Mouse (Mus musculus): ENCODE results near the gene Rnf6. TPM values are rescaled to one million over a fixed set of nuclear protein-coding genes. Genes with fewer than 3 reads are reported as not detected.

Rnf6 gene
- polyA plus RNA-seq, 1 experiment from 2014 or later: 54.6 TPM

GRCm38 (mm10) chr5:146221722-146222121 lies 367 bp upstream of the Rnf6 start:
- Histone ChIP-seq H3K9me3 (replicated peaks; ENCODE audit: low read length) (no peaks in the 10 kb centered on the region), H3K9ac (ENCODE audit: low read depth, low read length) (peak overlapping the region; percentile 86), H3K4me3 (replicated peaks; ENCODE audit: low read depth, low read length) (peak overlapping the region; percentile 68), H3K4me2 (ENCODE audit: low read length) (peak overlapping the region; percentile 63), H3K4me1 (replicated peaks; ENCODE audit: insufficient read depth, low read length) (no peaks in the 10 kb centered on the region), H3K27me3 (ENCODE audit: insufficient read depth, low read length) (no peaks in the 10 kb centered on the region), H3K27ac (peak overlapping the region; percentile 99), H3K36me3 (ENCODE audit: insufficient read depth, low read length) (peaks cover 15% of the 10 kb centered on the region; the same call in 1 of the 2 replicates)
- ATAC-seq (replicated peaks; ENCODE audit: low FRiP score, low read depth) (no peak), DNase-seq (ENCODE audit: low spot score) (no peak)
- TF ChIP-seq CTCF (IDR thresholded peaks at IDR 0.05; ENCODE audit: low read depth): no peak
- 17% methylated on average over 6 of the region's 6 CpGs for WGBS

DNA sequence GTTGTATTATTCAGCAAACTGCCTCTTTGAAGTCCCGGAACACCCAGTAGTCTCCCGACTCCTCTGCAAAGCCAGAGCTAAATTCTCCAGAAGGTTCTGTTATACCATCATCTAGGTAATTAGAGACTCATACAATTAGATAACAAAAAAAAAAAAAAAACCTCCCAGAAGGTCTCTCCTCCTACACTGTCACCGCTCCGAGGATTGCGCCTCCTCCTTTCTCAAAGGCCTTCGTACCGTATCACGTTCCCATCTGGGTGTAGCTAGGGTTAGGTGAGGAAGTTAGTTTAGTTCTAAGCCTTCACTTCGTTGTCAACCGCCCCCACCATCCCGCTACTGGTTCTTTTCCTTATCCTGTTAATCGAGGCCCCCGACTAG lies 865 bp downstream of the Rnf6 start:
- no peaks in the 10 kb centered on the region for H3K9me3 ChIP-seq (replicated peaks; ENCODE audit: low read length)
- ATAC-seq (replicated peaks; ENCODE audit: low FRiP score, low read depth): peak; percentile 56
- H3K9ac ChIP-seq (ENCODE audit: low read depth, low read length): peak overlapping the region; percentile 2
- peaks cover 22% of the 10 kb centered on the region for H3K36me3 ChIP-seq (ENCODE audit: insufficient read depth, low read length)
- no peaks in the 10 kb centered on the region for H3K27me3 ChIP-seq (ENCODE audit: insufficient read depth, low read length)
- H3K4me3 ChIP-seq (replicated peaks; ENCODE audit: low read depth, low read length): peak overlapping the region; percentile 68
- WGBS: 5% methylated on average over 13 of the region's 13 CpGs
- H3K27ac ChIP-seq: peak overlapping the region; percentile 99
- TF ChIP-seq CTCF (IDR thresholded peaks at IDR 0.05; ENCODE audit: low read depth): no peak
- H3K4me2 ChIP-seq (ENCODE audit: low read length): peak overlapping the region; percentile 63
- DNase-seq (ENCODE audit: low spot score): no peak
- H3K4me1 ChIP-seq (replicated peaks; ENCODE audit: insufficient read depth, low read length): no peaks in the 10 kb centered on the region

- 41% methylated on average over 5 of the region's 5 CpGs for whole genome bisulfite sequencing
- TF ChIP-seq CTCF (IDR thresholded peaks at IDR 0.05; ENCODE audit: low read depth): no peak
- 0 out of 2 replicates have a peak, but pooled peaks cover 6% of the 10 kb centered on the region for H3K4me1 ChIP-seq (replicated peaks; ENCODE audit: insufficient read depth, low read length)
- H3K36me3 ChIP-seq (ENCODE audit: insufficient read depth, low read length): peaks cover 44% of the 10 kb centered on the region
- H3K9ac ChIP-seq (ENCODE audit: low read depth, low read length): no peak overlapping the region
- DNase-seq (ENCODE audit: low spot score): peak; percentile 88
- H3K27me3 ChIP-seq (ENCODE audit: insufficient read depth, low read length): no peaks in the 10 kb centered on the region
- H3K9me3 ChIP-seq (replicated peaks; ENCODE audit: low read length): no peaks in the 10 kb centered on the region
- no peak overlapping the region for H3K4me2 ChIP-seq (ENCODE audit: low read length)
- no peak overlapping the region for H3K4me3 ChIP-seq (replicated peaks; ENCODE audit: low read depth, low read length)
- peak overlapping the region; percentile 84 for H3K27ac ChIP-seq
- ATAC-seq (replicated peaks; ENCODE audit: low FRiP score, low read depth): peak; percentile 99
Measured at GRCm38 (mm10) chr5:146205537-146205936, 15.8 kb downstream of the Rnf6 start.

DNA sequence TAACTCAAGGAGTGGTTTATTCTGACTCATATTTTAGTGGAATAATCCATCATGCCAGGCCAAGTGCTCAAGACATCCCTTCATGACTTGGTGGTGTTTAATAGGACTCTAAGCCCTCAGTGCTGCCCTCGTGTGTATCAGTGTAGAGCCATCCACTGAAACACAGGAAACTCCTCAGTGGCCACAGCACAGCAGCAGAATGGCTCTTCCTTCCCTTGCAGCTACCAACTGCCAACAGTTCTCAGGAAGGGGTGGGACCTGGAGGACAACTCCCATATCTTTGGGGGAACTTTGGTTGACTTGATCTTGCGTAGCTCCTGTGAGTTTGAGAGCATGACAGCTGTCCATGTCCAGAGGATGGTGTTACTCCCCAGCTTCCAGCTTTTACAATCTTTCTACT lies 17.4 kb downstream of the Rnf6 start:
- Histone ChIP-seq H3K4me2 (ENCODE audit: low read length) (no peak overlapping the region), H3K9ac (ENCODE audit: low read depth, low read length) (no peak overlapping the region), H3K27me3 (ENCODE audit: insufficient read depth, low read length) (no peaks in the 10 kb centered on the region), H3K36me3 (ENCODE audit: insufficient read depth, low read length) (peaks cover 32% of the 10 kb centered on the region; the same call in 1 of the 2 replicates), H3K27ac (no peak overlapping the region), H3K4me1 (replicated peaks; ENCODE audit: insufficient read depth, low read length) (0 out of 2 replicates have a peak, but pooled peaks cover 6% of the 10 kb centered on the region), H3K9me3 (replicated peaks; ENCODE audit: low read length) (no peaks in the 10 kb centered on the region), H3K4me3 (replicated peaks; ENCODE audit: low read depth, low read length) (no peak overlapping the region)
- 88% methylated on average over 2 of the region's 2 CpGs for WGBS
- TF ChIP-seq CTCF (IDR thresholded peaks at IDR 0.05; ENCODE audit: low read depth): peak; percentile 5; the same call in 1 of the 2 replicates
- no peak for ATAC-seq (replicated peaks; ENCODE audit: low FRiP score, low read depth)
- DNase-seq (ENCODE audit: low spot score): no peak

- Histone ChIP-seq H3K4me1 (replicated peaks; ENCODE audit: insufficient read depth, low read length) (no peaks in the 10 kb centered on the region), H3K4me3 (replicated peaks; ENCODE audit: low read depth, low read length) (no peak overlapping the region)
- whole genome bisulfite sequencing: over 99% methylated on average over 6 of the region's 6 CpGs
Measured at GRCm38 (mm10) chr5:146200580-146200979, 20.8 kb downstream of the Rnf6 start.

GRCm38 (mm10) chr5:146199540-146199939 lies 21.8 kb downstream of the Rnf6 start:
- peak overlapping the region; percentile 44; the same call in 1 of the 2 replicates for H3K27ac ChIP-seq
- peak; percentile 60; the same call in 1 of the 2 replicates for ATAC-seq (replicated peaks; ENCODE audit: low FRiP score, low read depth)

More at GRCm38 (mm10) chr5:146200580-146200979, 20.8 kb downstream of the Rnf6 start:
- no peak overlapping the region for H3K4me2 ChIP-seq (ENCODE audit: low read length)
- no peak for DNase-seq (ENCODE audit: low spot score)
- peaks cover 10% of the 10 kb centered on the region; the same call in 1 of the 2 replicates for H3K36me3 ChIP-seq (ENCODE audit: insufficient read depth, low read length)
- TF ChIP-seq CTCF (IDR thresholded peaks at IDR 0.05; ENCODE audit: low read depth): no peak
- no peak overlapping the region for H3K9ac ChIP-seq (ENCODE audit: low read depth, low read length)
- ATAC-seq (replicated peaks; ENCODE audit: low FRiP score, low read depth): no peak
- H3K27ac ChIP-seq: no peak overlapping the region
- H3K27me3 ChIP-seq (ENCODE audit: insufficient read depth, low read length): no peaks in the 10 kb centered on the region
- H3K9me3 ChIP-seq (replicated peaks; ENCODE audit: low read length): no peaks in the 10 kb centered on the region

DNA sequence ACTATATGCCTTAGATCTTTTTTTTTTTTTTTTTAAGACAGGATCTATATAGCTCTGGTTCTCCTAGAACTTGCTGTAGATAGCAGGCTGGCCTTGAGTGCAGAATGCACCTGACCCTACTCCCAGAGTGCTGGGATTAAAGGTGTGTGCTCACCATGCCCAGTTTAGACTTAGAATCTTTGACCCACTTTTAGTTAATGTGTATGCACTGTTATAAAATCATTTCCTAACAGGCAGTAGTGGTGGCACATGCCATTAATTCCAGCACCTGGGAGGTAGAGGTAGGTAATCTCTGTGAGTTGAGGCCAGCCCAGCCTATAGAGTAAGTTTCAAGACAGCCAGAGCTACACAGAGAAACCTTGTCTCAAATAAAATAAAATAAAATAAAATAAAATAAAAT lies 22.3 kb downstream of the Rnf6 start:
- Histone ChIP-seq H3K36me3 (ENCODE audit: insufficient read depth, low read length) (0 out of 2 replicates have a peak, but pooled peaks cover 9% of the 10 kb centered on the region), H3K27ac (no peak overlapping the region), H3K4me3 (replicated peaks; ENCODE audit: low read depth, low read length) (no peak overlapping the region), H3K27me3 (ENCODE audit: insufficient read depth, low read length) (no peaks in the 10 kb centered on the region), H3K9me3 (replicated peaks; ENCODE audit: low read length) (no peaks in the 10 kb centered on the region), H3K4me2 (ENCODE audit: low read length) (no peak overlapping the region), H3K9ac (ENCODE audit: low read depth, low read length) (no peak overlapping the region), H3K4me1 (replicated peaks; ENCODE audit: insufficient read depth, low read length) (no peaks in the 10 kb centered on the region)
- ATAC-seq (replicated peaks; ENCODE audit: low FRiP score, low read depth): peak; percentile 88
- TF ChIP-seq CTCF (IDR thresholded peaks at IDR 0.05; ENCODE audit: low read depth): no peak
- DNase-seq (ENCODE audit: low spot score): peak; percentile 26

More at GRCm38 (mm10) chr5:146199540-146199939, 21.8 kb downstream of the Rnf6 start:
- DNase-seq (ENCODE audit: low spot score): no peak
- Histone ChIP-seq H3K27me3 (ENCODE audit: insufficient read depth, low read length) (no peaks in the 10 kb centered on the region), H3K4me3 (replicated peaks; ENCODE audit: low read depth, low read length) (no peak overlapping the region), H3K9ac (ENCODE audit: low read depth, low read length) (no peak overlapping the region), H3K9me3 (replicated peaks; ENCODE audit: low read length) (no peaks in the 10 kb centered on the region), H3K4me2 (ENCODE audit: low read length) (no peak overlapping the region), H3K4me1 (replicated peaks; ENCODE audit: insufficient read depth, low read length) (no peaks in the 10 kb centered on the region), H3K36me3 (ENCODE audit: insufficient read depth, low read length) (0 out of 2 replicates have a peak, but pooled peaks cover 9% of the 10 kb centered on the region)
- peak; percentile 48; the same call in 1 of the 2 replicates for TF ChIP-seq CTCF (IDR thresholded peaks at IDR 0.05; ENCODE audit: low read depth)
- WGBS: 72% methylated on average over 2 of the region's 2 CpGs
